Mouse (Mus musculus): ENCODE results near the gene Maml3. TPM values are rescaled to one million over a fixed set of nuclear protein-coding genes. Genes with fewer than 3 reads are reported as not detected.
A peak's percentile ranks its signal among the peaks of the same experiment; 100 is the strongest.

Gene Maml3
- polyA plus RNA-seq, 1 experiment from 2014 or later = 5.1 TPM

GRCm38 (mm10) chr3:51701281-51701751 is 403.6 kb downstream of the Maml3 start:
- WGBS = under 1% methylated on average over 27 of the region's 27 CpGs
- Histone ChIP-seq H3K27ac (peak overlapping the region; percentile 80), H3K36me3 (no peaks in the 10 kb centered on the region), H3K9ac (peak overlapping the region; percentile 42; the same call in 1 of the 2 replicates), H3K9me3 (no peaks in the 10 kb centered on the region), H3K27me3 (no peaks in the 10 kb centered on the region), H3K4me1 (peaks cover 33% of the 10 kb centered on the region), H3K4me3 (peak overlapping the region; percentile 40), H3K4me2 (peak overlapping the region; percentile 86)
- ATAC-seq (ENCODE audit: insufficient number of reproducible peaks, low FRiP score, low TSS enrichment, low read depth) = peak; percentile 82

GRCm38 (mm10) chr3:51700731-51701280 is 404.1 kb downstream of the Maml3 start:
- Histone ChIP-seq H3K27ac (peak overlapping the region; percentile 80), H3K4me3 (peak overlapping the region; percentile 40), H3K36me3 (no peaks in the 10 kb centered on the region), H3K9me3 (no peaks in the 10 kb centered on the region), H3K27me3 (no peaks in the 10 kb centered on the region), H3K4me1 (peaks cover 33% of the 10 kb centered on the region), H3K4me2 (peak overlapping the region; percentile 86), H3K9ac (no peak overlapping the region)
- no peak for ATAC-seq (ENCODE audit: insufficient number of reproducible peaks, low FRiP score, low TSS enrichment, low read depth)
- WGBS = 7% methylated on average over 15 of the region's 15 CpGs

DNA sequence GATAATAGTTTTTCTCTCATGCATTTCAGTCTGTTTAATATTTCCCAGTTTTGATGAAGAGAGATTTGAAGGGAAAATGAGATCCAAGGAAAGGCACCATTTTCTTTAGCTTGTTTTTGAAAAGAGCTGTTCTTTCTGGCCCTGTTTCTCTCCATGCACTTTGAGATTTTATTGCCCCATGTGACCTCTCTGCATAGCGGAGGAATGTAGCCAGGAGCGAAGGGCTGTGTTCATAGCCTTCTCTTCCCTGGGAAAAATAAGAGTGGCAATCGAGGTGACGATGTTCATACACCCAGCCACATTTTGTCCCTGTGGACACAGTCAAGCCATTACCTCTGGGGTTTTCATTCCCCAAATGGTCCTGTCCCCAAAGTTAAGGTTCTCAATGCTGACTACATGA is 404.8 kb downstream of the Maml3 start:
- Histone ChIP-seq H3K4me3 (no peak overlapping the region), H3K36me3 (no peaks in the 10 kb centered on the region), H3K9ac (no peak overlapping the region), H3K27ac (peak overlapping the region; percentile 80; the same call in 1 of the 2 replicates), H3K9me3 (no peaks in the 10 kb centered on the region), H3K27me3 (no peaks in the 10 kb centered on the region), H3K4me2 (peak overlapping the region; percentile 86), H3K4me1 (peaks cover 33% of the 10 kb centered on the region)
- ATAC-seq (ENCODE audit: insufficient number of reproducible peaks, low FRiP score, low TSS enrichment, low read depth) = no peak
- 12% methylated on average over 4 of the region's 4 CpGs for WGBS

DNA sequence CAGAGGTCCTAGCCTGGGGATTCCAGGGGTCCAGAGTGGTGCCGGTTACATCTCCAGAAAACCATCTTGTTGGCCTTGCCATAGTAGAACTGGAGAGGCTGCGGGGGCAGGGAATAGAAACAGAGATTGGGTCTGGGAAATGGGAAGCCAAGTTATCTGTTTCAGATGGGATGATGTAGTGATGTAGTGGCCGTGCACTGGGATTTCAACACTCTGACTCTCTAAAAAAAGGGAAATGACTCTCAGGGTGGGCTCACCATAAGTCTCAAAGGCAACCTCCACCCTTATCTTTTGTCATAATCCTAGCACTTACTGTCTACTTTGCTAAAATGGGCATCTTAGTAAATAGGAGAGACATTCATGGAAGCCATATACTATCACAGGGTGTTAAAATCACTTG is 406.9 kb downstream of the Maml3 start:
- H3K4me1 ChIP-seq = peaks cover 29% of the 10 kb centered on the region
- WGBS = 85% methylated on average over 3 of the region's 3 CpGs

GRCm38 (mm10) chr3:51695713-51696112 is 409.2 kb downstream of the Maml3 start:
- 83% methylated on average over 3 of the region's 3 CpGs for WGBS

More for the DNA sequence above, 406.9 kb downstream of the Maml3 start:
- no peak overlapping the region for H3K4me2 ChIP-seq
- no peak overlapping the region for H3K4me3 ChIP-seq
- H3K27me3 ChIP-seq = no peaks in the 10 kb centered on the region
- ATAC-seq (ENCODE audit: insufficient number of reproducible peaks, low FRiP score, low TSS enrichment, low read depth) = no peak
- no peak overlapping the region for H3K9ac ChIP-seq
- no peaks in the 10 kb centered on the region for H3K9me3 ChIP-seq
- H3K36me3 ChIP-seq = no peaks in the 10 kb centered on the region
- no peak overlapping the region for H3K27ac ChIP-seq

GRCm38 (mm10) chr3:51694576-51694975 is 410.3 kb downstream of the Maml3 start:
- H3K4me1 ChIP-seq = no peaks in the 10 kb centered on the region
- H3K9ac ChIP-seq = no peak overlapping the region
- WGBS = 85% methylated on average over 14 of the region's 14 CpGs
- peaks cover 10% of the 10 kb centered on the region for H3K36me3 ChIP-seq
- no peak for ATAC-seq (ENCODE audit: insufficient number of reproducible peaks, low FRiP score, low TSS enrichment, low read depth)
- H3K4me3 ChIP-seq = no peak overlapping the region
- no peak overlapping the region for H3K27ac ChIP-seq
- H3K27me3 ChIP-seq = no peaks in the 10 kb centered on the region
- H3K9me3 ChIP-seq = no peaks in the 10 kb centered on the region
- no peak overlapping the region for H3K4me2 ChIP-seq

More at GRCm38 (mm10) chr3:51695713-51696112, 409.2 kb downstream of the Maml3 start:
- no peaks in the 10 kb centered on the region for H3K9me3 ChIP-seq
- no peak for ATAC-seq (ENCODE audit: insufficient number of reproducible peaks, low FRiP score, low TSS enrichment, low read depth)
- H3K4me3 ChIP-seq = no peak overlapping the region
- H3K27ac ChIP-seq = no peak overlapping the region
- H3K4me1 ChIP-seq = peaks cover 9% of the 10 kb centered on the region
- no peak overlapping the region for H3K9ac ChIP-seq
- H3K36me3 ChIP-seq = no peaks in the 10 kb centered on the region
- no peak overlapping the region for H3K4me2 ChIP-seq
- no peaks in the 10 kb centered on the region for H3K27me3 ChIP-seq

DNA sequence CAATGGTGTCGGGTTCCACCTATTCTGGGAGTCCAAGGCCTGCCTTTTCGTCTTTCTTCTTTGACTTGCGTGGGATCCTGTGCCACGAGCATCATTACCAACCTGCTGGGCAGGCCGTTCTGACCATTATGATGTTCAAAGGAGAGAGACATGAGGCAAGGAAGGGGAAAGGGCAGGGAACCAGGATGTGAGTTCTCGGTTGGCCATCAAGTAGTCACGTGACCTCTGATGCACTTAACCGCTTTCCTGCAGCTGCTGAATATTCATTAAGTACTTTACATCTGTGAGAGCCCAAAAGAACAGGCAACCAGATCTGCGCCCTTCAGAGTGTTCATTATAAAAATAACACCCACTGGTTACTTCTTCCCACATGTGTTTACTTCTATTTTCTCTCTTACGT is 411.7 kb downstream of the Maml3 start:
- Histone ChIP-seq H3K27ac (no peak overlapping the region), H3K9me3 (no peaks in the 10 kb centered on the region), H3K4me2 (no peak overlapping the region), H3K4me1 (no peaks in the 10 kb centered on the region), H3K27me3 (no peaks in the 10 kb centered on the region), H3K4me3 (no peak overlapping the region), H3K36me3 (peaks cover 17% of the 10 kb centered on the region), H3K9ac (no peak overlapping the region)
- 81% methylated on average over 10 of the region's 10 CpGs for WGBS
- no peak for ATAC-seq (ENCODE audit: insufficient number of reproducible peaks, low FRiP score, low TSS enrichment, low read depth)

- Histone ChIP-seq H3K36me3 (peaks cover 17% of the 10 kb centered on the region), H3K4me1 (no peaks in the 10 kb centered on the region), H3K4me2 (no peak overlapping the region), H3K4me3 (no peak overlapping the region), H3K27me3 (no peaks in the 10 kb centered on the region), H3K9me3 (no peaks in the 10 kb centered on the region), H3K9ac (no peak overlapping the region), H3K27ac (no peak overlapping the region)
- 83% methylated on average over 8 of the region's 8 CpGs for WGBS
- ATAC-seq (ENCODE audit: insufficient number of reproducible peaks, low FRiP score, low TSS enrichment, low read depth) = no peak
These were observed 416.2 kb downstream of the Maml3 start for GRCm38 (mm10) chr3:51688725-51689124.

- Histone ChIP-seq H3K9ac (no peak overlapping the region), H3K4me2 (no peak overlapping the region), H3K36me3 (peaks cover 17% of the 10 kb centered on the region), H3K4me1 (no peaks in the 10 kb centered on the region), H3K9me3 (no peaks in the 10 kb centered on the region), H3K27ac (no peak overlapping the region), H3K4me3 (no peak overlapping the region), H3K27me3 (no peaks in the 10 kb centered on the region)
- WGBS = 77% methylated on average over 6 of the region's 6 CpGs
- ATAC-seq (ENCODE audit: insufficient number of reproducible peaks, low FRiP score, low TSS enrichment, low read depth) = no peak
These were observed 418.1 kb downstream of the Maml3 start for GRCm38 (mm10) chr3:51686791-51687190.

- H3K27ac ChIP-seq = no peak overlapping the region
- peaks cover 17% of the 10 kb centered on the region for H3K36me3 ChIP-seq
- H3K27me3 ChIP-seq = no peaks in the 10 kb centered on the region
- H3K4me2 ChIP-seq = no peak overlapping the region
- no peaks in the 10 kb centered on the region for H3K4me1 ChIP-seq
- H3K9ac ChIP-seq = no peak overlapping the region
- H3K9me3 ChIP-seq = no peaks in the 10 kb centered on the region
- H3K4me3 ChIP-seq = no peak overlapping the region
- WGBS = 62% methylated on average over 6 of the region's 6 CpGs
- ATAC-seq (ENCODE audit: insufficient number of reproducible peaks, low FRiP score, low TSS enrichment, low read depth) = no peak
These were observed 418.6 kb downstream of the Maml3 start for GRCm38 (mm10) chr3:51686316-51686715.

DNA sequence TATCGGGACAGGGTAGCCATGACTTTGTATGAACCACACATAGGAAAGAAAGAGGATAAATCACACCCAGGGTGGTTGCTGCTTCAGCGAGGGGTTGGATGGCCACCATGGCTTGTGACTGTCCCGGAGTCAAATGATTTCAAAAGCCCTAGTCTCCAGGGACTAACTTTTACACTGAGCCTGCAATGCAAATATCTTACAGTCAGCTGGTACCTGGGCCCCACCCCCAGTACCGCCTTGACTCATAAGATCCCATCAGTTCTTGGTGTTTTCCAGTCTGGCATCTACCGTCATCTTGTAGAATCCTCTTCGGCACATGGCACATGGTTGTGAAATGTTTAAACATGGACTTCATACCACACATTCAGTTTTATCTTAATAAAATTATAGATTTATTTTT is 419.3 kb downstream of the Maml3 start:
- Histone ChIP-seq H3K36me3 (peaks cover 17% of the 10 kb centered on the region), H3K27me3 (no peaks in the 10 kb centered on the region), H3K9me3 (no peaks in the 10 kb centered on the region), H3K4me2 (no peak overlapping the region), H3K9ac (no peak overlapping the region), H3K27ac (no peak overlapping the region), H3K4me1 (no peaks in the 10 kb centered on the region), H3K4me3 (no peak overlapping the region)
- WGBS = 94% methylated on average over 6 of the region's 6 CpGs
- ATAC-seq (ENCODE audit: insufficient number of reproducible peaks, low FRiP score, low TSS enrichment, low read depth) = no peak

DNA sequence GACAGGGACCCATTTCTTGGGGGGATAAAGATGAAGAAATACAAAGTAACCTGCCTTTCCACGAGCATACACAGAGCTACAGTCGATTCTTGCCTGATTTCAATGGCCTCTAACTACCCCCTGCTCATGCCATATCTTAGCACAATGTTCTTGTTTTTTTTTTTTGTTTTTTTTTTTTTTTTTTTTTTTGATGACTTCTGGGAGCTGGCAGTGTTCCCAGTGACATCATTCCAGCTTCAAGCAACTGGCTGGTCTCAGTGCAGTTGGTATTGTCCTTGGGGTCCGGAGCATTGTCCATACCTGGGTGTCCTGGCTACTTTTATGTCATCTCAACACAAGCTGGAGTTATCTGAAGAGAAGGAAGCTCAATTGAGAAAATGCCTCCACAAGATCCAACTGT is 429.9 kb downstream of the Maml3 start:
- 82% methylated on average over 3 of the region's 3 CpGs for WGBS
- Histone ChIP-seq H3K9ac (no peak overlapping the region), H3K4me2 (no peak overlapping the region), H3K4me3 (no peak overlapping the region), H3K9me3 (no peaks in the 10 kb centered on the region), H3K36me3 (no peaks in the 10 kb centered on the region), H3K27ac (no peak overlapping the region), H3K4me1 (no peaks in the 10 kb centered on the region), H3K27me3 (no peaks in the 10 kb centered on the region)
- ATAC-seq (ENCODE audit: insufficient number of reproducible peaks, low FRiP score, low TSS enrichment, low read depth) = no peak
